Mouse (Mus musculus) urinary bladder, postnatal 10 days (tissue): Measurements from ENCODE around the gene Ugdh.
"Not testable (repeated sequence)": the region's sequence is repeated elsewhere in the genome, so short reads cannot be mapped to it uniquely, and the experiment has no call there.

Experiments
- DNase-seq: peaks from one replicate; pipeline ENCODE4 v3.0.0; 2022; ENCODE audit warnings: low spot score

Gene Ugdh

DNA sequence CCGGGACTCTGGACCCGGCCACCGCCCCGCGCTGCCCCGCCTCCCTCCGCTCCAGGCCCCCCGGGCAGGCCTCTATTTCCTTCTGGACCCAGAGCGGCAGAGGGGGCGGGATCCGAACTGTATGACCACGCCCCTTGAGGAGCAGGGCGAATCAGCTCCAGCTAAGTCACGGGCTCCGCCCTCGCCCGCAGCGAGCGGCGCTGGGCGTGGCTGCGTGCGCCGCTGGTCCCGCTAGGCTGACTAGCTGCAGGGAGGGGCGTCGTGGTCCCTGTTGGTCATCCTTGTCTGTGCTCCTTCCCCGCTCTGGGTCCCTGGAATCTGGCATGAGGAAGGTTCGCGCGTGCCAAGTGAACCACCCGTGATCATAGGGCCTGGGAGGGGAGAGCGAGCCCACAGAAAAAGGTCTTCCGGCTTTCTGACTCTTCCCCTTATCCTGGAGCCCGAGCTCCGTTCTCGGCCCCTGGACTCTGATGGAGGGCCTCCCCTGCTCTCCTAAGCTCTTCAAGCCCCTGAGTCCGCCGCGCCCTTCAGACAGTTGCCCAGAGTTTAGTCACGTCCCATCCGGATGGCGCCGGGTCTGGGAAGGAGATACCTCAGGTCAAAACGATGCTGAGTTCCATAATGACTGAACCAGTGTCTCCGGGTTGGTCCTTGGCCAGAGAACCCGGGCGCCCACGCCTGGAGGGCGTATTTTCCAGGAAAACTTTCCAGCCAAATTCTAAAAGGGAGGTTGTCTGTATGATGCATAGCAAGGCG, at the start of gene Ugdh:
TSS of gene Ugdh (minus strand) at position 144 of the 756 bp plus-strand sequence.
- peak; percentile 91 for DNase-seq

DNA sequence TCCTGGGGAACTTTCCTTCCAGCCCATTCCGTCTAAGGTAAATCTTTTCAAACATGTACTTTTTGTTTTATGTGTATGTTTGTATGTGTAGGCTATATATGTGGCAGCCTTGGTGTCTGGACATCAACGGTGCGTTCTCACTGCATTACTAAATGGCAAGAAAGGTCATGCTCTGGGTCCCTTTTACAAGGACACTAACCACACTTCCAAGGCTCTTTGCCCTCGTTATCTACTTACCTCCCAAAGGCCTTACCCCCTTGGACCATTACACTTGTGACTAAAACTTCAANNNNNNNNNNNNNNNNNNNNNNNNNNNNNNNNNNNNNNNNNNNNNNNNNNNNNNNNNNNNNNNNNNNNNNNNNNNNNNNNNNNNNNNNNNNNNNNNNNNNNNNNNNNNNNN, 47.2 kb upstream of the Ugdh start:
- DNase-seq, result no peak

DNA sequence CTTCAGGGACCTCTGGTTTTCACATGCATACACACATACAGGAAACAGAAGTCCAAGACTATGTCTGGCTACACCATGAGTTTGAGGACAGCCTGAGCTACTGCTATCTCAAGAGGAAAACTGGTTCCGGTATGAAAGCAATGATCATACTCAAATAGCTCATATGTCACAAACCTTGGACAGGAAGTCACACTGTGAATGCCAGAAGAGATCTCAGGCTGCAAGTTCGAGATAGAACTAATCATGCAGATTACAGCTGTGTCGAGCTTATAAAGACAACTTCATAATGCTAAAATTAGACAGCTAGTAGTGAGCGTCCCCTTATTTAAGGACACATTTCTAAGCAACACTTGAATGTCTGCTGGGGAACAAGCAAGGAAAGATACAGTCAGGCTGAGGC, 44.8 kb upstream of the Ugdh start:
- no peak for DNase-seq

DNA sequence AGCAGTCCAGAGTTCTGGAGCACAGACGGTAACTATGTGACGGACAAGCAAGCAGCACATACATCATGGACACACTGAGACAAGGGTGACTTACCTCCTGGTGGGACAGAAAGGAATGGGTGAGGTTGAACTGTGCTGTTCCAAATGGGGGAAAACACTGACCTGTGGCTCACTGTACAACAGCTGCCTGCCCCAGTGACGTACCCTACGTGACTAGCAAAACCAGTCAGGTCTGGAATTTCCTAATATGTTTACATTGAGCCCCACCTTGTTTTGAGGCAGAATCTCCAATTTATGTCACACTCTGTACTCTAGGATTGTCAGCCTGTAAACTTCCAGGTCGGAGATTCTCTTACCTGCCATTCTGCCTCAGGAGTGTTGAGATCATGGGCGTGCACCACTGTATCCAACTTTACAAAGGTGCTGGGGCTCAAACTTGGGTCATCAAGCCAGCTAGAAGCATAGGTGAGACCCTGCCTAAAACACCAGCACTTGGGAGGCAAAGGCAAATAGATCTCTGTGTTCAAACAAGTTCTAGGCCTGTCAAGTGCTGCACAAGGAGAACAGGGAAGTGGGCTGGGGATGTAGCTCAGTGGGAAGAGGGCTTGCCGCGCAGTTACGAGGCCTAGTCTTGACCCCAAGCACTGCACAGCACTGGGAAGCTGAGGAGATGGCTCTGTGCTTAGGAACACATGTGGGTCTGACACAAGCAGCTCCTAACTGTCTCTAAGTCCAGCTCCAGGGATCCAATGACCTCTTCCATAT, 44.1 kb upstream of the Ugdh start:
- no peak for DNase-seq

DNA sequence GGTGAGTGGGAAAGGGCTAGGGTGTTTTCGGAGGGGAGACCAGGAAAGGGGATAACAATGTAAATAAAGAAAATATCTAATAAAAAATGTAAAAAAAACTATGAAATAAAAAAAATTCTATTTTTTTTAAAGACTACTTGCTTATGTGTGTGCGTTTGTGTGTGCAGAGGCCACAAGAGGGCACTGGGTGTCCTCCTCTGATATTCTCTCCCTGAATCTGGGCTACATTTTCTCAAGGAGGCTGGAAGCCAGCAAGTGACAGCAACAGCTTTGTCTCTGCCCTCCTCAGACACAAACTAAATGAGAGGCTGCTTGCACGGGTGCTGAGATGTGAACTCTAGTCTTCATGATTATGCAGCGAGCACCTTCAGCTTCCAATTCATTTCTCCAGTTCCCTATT, 42.5 kb upstream of the Ugdh start:
- DNase-seq, result no peak

DNA sequence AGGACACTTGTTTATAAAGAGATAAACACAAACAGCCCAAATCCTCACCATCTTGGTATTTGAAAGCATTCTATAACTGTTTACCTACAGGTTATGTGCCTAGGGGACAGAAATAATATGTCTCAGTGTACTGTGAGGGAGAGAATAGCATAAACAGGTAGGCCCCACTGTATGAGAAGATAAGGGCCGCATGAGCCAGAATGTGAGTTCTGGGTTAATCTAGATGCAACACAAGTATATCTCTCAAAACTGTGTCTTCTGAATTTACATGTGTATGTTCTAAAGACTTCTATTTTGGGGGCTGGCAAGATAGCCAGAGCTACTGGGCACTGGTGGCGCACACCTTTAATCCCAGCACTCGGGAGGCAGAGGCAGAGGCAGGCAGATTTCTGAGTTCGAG, 41.0 kb upstream of the Ugdh start:
- not testable (repeated sequence) for DNase-seq

DNA sequence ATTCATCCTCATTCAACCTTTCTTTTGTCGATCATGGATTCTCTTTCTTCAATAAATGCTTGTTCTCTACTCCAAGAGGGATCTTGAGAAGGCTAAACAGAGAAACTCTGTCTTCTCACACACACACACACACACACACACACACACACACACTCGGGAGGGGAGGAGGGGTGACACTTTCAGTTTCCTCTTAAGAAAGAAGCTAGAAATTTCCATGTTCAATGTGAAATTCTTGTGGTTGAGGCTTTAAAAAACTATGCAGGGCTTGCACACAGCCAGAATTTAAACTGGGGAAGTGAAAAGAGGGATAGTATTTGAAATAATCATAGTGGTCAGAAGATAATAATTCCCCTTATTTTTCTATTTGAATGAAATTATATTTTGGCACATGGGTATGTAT, 40.1 kb upstream of the Ugdh start:
- DNase-seq, result no peak

DNA sequence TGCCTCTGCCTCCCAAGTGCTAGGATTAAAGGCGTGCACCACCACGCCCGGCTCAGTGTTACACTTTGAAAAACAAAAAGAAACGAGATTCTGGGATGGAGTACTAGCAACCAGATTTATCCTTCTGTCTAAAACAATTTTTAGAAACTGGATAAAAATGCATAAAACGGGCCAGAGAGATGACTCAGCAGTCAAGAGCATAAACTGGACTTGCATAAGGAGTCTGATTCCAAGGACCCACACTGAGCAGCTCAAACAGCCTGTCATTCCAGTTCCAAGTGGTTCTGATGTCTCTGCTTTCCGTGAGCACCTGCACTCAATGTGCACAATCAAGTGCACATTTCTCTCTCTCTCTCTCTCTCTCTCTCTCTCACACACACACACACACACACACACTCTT, 34.0 kb upstream of the Ugdh start:
- DNase-seq, result no peak

DNA sequence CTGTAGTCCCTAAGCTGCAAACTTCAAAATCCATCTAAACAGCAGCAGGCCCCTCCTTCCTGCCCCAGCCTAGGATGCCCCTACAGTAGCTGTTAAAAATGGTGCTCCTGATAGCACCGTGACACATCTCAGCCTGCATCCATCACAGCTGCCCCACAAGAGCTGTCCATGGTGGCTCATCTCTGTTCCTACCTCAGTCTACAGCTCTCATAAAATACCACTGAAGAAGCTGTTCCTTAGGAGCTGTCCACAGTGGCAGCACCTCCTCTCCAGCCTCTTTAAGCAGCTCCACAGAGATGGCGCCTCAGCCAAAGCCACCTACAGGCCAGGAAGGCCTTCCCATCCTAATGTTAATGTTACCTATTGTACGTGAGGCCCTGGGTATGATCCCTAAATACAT, 31.2 kb upstream of the Ugdh start:
- no peak for DNase-seq

DNA sequence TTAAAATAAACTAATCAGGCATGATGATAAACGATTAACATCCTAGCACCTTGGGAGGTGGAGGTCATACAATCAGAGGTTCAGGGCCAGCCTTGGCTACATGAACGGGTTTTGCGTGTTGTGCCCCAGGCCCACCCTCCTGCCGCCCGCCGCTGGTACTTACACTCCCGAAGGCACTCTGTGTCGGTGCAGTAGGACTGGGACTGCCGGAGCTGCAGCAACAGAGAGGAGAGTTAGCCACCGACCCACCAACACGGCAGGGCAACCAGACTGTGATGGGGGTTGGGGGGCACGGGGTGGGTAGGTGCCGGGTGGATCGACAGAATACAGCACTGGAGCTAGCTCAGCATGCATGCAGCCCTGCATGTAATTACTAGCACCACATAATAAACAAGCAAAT, 24.6 kb upstream of the Ugdh start:
- DNase-seq, result no peak

DNA sequence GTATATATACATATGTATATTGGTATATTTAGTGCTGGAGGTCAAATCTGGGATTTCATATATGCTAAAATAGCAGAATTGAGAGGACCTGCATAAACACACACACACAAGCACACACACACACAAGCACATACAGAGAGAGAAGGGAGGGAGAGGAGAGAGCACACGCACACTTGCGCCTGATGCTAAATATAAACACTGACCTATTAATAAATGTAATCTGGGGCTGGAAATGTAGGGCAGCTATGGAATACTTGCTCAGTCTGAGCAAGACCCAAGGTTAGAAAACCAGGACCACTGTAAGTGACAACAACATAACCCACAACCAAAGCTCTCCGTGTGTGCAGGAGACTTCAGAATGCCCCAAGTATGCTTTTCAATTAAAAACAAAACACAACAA, 23.7 kb upstream of the Ugdh start:
- no peak for DNase-seq

DNA sequence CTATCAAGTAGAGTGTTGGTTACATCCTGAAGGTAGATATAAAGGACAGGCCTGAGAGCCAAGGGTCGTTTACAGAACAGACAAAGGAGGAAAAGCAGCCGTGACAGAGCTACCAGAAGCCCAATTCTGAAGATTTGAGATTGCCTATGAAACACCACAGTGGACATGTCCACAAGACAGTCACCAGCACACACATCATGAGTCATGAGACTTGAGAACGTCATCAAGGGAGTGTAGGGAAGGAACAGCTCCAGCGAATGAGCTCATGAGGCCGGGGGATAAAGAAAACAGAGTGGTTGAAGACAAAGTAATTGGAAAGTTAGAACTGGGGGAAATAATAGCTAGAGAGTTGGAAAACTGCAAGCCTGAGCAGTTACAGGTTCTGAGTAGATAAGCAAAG, 22.1 kb upstream of the Ugdh start:
- no peak for DNase-seq

DNA sequence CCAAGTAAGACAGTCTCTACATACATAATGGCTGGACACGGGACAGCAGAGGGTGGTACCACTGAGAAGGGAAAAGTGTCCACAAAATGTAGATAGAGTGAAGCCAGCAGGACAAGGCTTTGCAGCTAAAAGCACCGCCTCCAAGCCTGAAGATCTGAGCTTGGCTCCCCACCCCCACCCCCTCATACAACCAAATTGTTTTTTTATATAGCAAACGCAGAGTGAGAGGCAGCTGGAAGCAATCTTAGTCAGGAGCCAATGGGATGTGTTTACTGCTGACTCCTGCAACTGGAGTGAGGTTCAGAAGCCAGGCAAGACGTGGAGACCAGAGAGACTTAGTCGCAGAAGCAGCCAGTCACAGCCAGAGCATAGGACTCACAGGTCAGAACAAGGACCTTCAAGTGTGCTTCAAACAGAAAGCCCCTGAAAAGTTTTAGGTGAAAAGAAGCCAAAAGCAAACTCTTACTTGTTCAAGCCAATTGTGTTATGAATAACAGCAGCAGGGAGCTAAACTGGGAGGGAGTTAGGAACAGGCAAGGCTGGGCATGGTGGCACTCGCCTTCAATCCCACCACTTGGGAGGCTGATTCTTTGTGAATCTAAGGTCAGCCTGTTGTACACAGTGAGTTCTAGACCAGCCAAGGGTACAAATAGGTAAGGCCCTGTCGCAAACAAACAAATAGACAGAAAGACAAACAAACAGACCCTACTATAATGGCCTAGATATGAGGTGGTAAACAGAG, 21.5 kb upstream of the Ugdh start:
- no peak for DNase-seq

DNA sequence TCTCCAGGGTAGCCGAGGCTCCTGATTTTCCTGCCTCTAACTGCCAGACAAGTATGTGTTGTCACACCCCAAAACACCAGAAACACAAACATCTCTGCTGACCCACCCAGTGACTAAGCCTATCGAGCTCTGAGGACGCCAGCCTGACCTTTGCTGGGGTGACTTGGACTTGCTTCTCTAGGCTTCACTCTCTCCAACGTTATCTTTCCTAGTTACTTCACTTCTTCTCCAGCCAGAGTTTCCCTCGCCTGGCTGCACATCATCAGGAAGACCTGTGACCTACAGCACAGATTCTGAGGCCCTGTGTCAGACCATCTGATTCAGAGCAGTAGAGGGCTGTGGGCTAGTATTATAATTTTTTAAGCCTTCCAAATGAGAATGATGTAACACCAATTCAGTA, 19.0 kb upstream of the Ugdh start:
- no peak for DNase-seq

DNA sequence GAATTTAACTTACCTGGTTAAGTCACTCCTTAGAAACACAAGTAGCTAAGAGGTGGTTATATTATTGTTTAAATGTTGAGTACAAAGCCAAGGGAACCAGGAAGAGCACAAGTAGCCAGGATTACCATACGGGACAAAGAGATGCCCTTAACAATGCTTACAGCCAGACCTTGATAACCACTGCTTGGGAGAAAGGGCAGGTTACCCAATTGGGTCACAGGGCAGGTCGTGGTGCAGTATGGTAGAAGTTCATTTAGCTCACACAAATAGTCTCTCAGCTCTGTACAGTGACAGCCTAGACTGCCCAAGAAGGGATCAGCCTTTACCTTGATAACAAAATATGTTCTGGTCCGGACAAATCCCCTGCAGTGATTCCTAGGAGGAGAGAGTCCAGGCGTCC, 13.2 kb upstream of the Ugdh start:
- DNase-seq, result no peak

DNA sequence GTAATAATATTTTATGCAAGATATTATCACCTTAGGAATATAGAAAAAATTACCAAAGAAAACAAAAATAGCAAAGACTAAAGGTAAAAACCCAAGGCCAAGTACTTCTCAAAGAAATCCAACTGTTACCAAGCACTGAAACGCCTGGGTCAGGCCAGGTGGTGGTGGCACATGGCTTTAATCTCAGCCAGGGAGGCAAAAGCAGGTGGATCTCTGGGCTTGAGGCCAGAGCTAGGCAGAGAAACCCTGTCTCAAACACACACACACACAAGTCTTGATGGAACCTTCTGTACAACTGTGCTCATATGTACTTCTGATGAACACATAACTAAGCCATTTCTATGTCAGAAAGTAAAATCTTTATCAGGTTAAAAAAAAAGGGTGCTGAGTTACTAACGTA, 12.1 kb upstream of the Ugdh start:
- DNase-seq, result no peak

DNA sequence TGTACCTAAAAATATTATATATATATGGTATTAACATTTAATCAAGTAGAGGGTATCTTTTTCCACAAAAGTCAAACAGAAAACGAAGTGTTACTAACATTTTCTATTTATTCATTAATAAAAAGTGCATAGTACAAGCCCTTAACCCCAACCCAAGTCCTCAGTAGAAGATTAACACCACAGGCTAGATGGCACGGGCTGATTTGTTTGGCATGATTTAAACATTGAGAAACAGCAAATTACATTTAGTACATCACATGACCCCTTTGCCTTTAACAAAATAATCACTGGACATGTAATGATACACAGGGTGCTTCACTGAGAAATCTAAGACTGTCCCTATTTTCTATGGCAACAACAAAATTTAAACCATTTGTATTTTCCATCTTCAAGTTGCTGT, 11.0 kb upstream of the Ugdh start:
- DNase-seq, result no peak

DNA sequence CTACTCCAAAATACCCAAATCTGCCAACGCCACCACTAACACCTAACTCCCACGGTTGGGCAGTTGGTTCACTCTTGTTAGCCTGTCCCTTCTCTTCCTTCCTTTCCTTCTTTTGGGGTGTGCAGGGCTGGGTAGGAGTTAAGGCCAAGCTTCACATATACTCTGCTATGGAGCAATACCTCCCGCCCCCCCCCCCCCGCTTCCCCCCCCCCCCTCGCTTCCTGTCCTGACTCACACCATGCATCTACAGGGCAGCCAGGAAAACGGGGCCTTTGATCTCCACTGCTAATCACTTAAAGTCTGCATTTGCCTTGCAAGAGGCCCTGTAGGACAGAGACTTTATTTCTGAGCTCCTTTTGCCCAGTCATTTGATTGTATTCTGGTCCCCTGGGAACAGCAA, 9.2 kb upstream of the Ugdh start:
- DNase-seq, result no peak

DNA sequence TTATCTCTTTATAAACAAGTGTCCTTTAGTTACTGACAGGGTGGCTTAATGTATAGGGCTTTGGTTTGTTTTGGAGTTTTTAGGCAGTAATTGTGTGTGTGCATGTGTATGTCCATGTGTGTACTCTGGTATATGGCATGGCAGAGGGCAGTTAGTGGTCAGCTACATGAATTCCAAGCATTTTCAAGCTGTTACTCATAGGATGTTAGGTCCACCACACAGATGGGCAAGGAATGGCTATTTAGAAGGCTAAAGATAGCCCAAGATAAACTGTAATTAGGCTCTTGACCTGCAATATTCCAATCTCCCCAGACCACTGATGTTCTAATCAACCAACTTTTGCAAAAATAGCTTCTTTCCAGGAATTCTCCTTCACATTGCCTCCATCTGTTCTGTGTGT, 2.3 kb upstream of the Ugdh start:
- DNase-seq, result no peak

DNA sequence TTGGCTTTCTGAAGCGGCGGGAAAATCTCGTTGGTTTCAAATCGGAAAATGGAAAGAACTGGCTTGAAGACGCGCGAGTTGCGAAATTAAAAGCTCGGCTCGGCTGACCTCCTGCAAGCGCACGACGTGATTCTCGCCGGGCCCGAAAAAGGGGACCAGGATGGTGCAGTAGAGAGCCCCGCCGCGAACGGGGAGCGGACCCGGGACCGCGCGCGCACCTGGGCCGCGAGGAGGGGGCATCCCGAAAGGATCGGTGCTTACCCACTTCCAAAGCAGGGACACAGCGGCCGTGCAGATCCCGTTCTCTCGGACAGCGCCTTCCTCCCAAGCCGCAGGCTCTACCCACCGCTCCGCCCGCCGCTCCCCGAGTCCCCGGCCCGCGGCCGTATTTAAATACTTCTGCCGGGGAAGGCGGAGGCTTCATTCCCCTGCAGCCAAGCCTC, 365 bp downstream of the Ugdh start:
- no peak for DNase-seq

DNA sequence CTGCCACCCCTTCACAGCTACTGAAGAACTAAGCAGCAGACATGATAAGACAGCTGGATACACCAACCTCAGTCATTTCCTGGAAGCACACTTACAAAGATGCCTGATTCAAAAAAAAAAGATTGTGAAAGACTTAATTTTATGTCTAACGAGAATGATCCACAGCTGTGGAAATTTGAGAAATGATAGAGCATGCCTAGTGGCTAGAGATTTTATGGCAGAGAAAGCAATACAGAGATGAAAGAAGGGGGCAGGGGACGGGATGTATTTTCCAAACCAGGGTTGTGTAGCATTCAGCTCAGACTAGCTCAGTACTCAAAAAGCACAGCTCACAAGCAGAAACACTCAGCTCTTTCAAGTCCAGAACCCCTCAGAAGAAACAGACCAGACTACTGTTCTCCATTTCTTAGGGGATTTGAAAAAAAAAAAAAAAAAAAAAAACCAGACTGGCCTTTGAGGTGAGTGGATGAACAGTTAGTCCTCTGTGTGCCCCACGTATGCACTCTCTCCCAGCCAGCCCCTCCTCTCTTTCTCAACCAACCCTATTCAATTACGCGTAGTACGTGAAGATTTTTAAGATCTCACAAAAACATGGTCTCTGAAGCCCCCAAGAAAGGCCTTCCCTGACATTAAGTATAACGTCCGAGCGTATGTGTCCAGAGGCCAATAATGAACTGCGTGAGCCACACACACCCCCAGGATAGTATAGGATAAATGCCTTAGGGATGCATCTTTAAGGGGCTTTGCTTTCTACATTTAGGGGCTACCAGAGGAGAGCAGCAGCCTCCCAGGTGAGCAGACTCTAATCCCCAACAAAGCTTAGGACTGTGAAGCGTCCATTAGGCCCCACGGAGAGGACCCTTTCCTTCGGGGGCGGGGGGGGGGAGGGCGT, 1.0 kb downstream of the Ugdh start:
- DNase-seq, result no peak

DNA sequence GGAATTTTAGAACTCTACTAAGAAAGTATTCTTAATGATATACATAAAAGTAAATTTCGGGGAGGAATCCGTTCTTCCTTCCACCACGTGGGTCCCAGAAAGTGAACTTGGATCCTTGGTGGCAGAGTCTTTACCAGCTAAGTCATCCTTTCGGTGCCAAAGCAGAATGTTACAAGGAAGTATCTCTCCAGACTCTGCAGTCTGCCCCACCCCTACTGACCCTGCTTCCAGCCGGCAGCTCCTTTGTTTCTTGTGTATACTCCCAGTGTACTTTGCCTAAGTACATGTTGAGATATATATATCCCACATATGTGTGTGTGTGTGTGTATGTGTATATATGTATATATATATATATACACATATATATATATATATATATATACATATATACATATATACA, 6.3 kb downstream of the Ugdh start:
- DNase-seq, result no peak
